Mouse (Mus musculus) MEL (cell line): Measurements from ENCODE around the gene Rffl. TPM values are rescaled to one million over a fixed set of nuclear protein-coding genes. Genes with fewer than 3 reads are reported as not detected.

Experiments used
- DNase-seq: peaks from one replicate; pipeline ENCODE4 v3.0.0; 2011; ENCODE audit warnings: low read depth, low spot score
- H3K27ac ChIP-seq: 2 replicates; pipeline ENCODE4 v1.5.1; 2012; ENCODE audit warnings: low read depth, mild to moderate bottlenecking, control low read depth, low read length, moderate library complexity; ENCODE audit not compliant: control insufficient read depth
- H3K27me3 ChIP-seq, 2 experiments: fragments of 150-350 bp in 1 of 2; sonication (generic) in 1 of 2; 2 replicates each; pipeline ENCODE4 v1.6.1; 2012; ENCODE audit warnings: low read length in 2 of 2, mild to moderate bottlenecking in 2 of 2, improper control_type of control experiment in 1 of 2, moderate library complexity in 1 of 2; ENCODE audit not compliant: insufficient read depth in 2 of 2, control insufficient read depth in 1 of 2
- H3K36me3 ChIP-seq, 2 experiments: 2 replicates each; pipeline ENCODE4 v1.6.1; 2012 to 2014; ENCODE audit warnings: low read length in 2 of 2, improper control_type of control experiment in 1 of 2, inconsistent platforms in 1 of 2, mild to moderate bottlenecking in 1 of 2; ENCODE audit not compliant: insufficient read depth in 2 of 2, control insufficient read depth in 1 of 2
- H3K4me1 ChIP-seq, 2 experiments: fragments of 150-350 bp in 1 of 2; sonication (generic) in 1 of 2; 2 replicates each; pipeline ENCODE4 v1.6.1; 2012; ENCODE audit warnings: low read length in 2 of 2, improper control_type of control experiment in 1 of 2, mild to moderate bottlenecking in 1 of 2; ENCODE audit not compliant: insufficient read depth in 2 of 2, control insufficient read depth in 1 of 2
- H3K4me3 ChIP-seq, 2 experiments: fragments of 150-350 bp in 1 of 2; sonication (generic) in 1 of 2; 2 replicates each; pipeline ENCODE4 v1.5.1; 2012; ENCODE audit warnings: low read depth in 2 of 2, low read length in 2 of 2, mild to moderate bottlenecking in 2 of 2, moderate library complexity in 2 of 2, control low read depth in 1 of 2, improper control_type of control experiment in 1 of 2; ENCODE audit not compliant: control insufficient read depth in 1 of 2, insufficient read depth in 1 of 2
- H3K79me2 ChIP-seq: 2 replicates; pipeline ENCODE4 v1.6.1; 2012; ENCODE audit warnings: mild to moderate bottlenecking, low read length, moderate library complexity; ENCODE audit not compliant: control insufficient read depth, poor library complexity, insufficient read depth
- H3K9ac ChIP-seq: 2 replicates; pipeline ENCODE4 v1.6.1; 2012; ENCODE audit warnings: low read depth, mild to moderate bottlenecking, control low read depth, low read length, moderate library complexity; ENCODE audit not compliant: control insufficient read depth, poor library complexity, severe bottlenecking
- H3K9me3 ChIP-seq: fragments of 150-350 bp; sonication (generic); replicated peaks from 2 replicates; pipeline ENCODE4 v1.6.1; 2012; ENCODE audit warnings: mild to moderate bottlenecking, low read length, improper control_type of control experiment, moderate library complexity; ENCODE audit not compliant: insufficient read depth
- CHD1 ChIP-seq: IDR thresholded peaks from 2 replicates; pipeline ENCODE4 v1.6.1; 2012; ENCODE audit warnings: low read depth, mild to moderate bottlenecking, inconsistent platforms, low read length, improper control_type of control experiment
- CHD2 ChIP-seq: IDR thresholded peaks from 2 replicates; pipeline ENCODE4 v1.6.1; 2011; ENCODE audit warnings: low read length, improper control_type of control experiment
- CTCF ChIP-seq, 3 experiments: IDR thresholded peaks in 2 of 3; conservative IDR thresholded peaks in 1 of 3; 2 replicates each; pipeline ENCODE4 v1.5.1; 2011 to 2012; ENCODE audit warnings: low read length in 3 of 3, low read depth in 2 of 3, mild to moderate bottlenecking in 2 of 3, improper control_type of control experiment in 1 of 3, inconsistent platforms in 1 of 3, mixed read lengths in 1 of 3, moderate library complexity in 1 of 3; ENCODE audit not compliant: control insufficient read depth in 1 of 3, insufficient read depth in 1 of 3, poor library complexity in 1 of 3, severe bottlenecking in 1 of 3
- ELF1 ChIP-seq: IDR thresholded peaks from 2 replicates; pipeline ENCODE4 v1.6.1; 2014; ENCODE audit warnings: low read depth, mild to moderate bottlenecking, inconsistent platforms, low read length, improper control_type of control experiment, moderate library complexity
- EP300 ChIP-seq, 2 experiments: IDR thresholded peaks; 2 replicates each; pipeline ENCODE4 v1.6.1; 2011; ENCODE audit warnings: improper control_type of control experiment in 2 of 2, low read length in 2 of 2, low read depth in 1 of 2, mild to moderate bottlenecking in 1 of 2
- ETS1 ChIP-seq: IDR thresholded peaks from 2 replicates; pipeline ENCODE4 v1.6.1; 2012; ENCODE audit warnings: low read depth, mild to moderate bottlenecking, inconsistent platforms, low read length, improper control_type of control experiment, moderate library complexity
- HCFC1 ChIP-seq: IDR thresholded peaks from 2 replicates; pipeline ENCODE4 v1.6.1; 2012; ENCODE audit warnings: low read depth, mild to moderate bottlenecking, inconsistent platforms, low read length, improper control_type of control experiment, moderate library complexity
- JUND ChIP-seq: IDR thresholded peaks from 2 replicates; pipeline ENCODE4 v1.6.1; 2011; ENCODE audit warnings: low read depth, mild to moderate bottlenecking, improper control_type of control experiment, low read length
- MAFK ChIP-seq: IDR thresholded peaks from 2 replicates; pipeline ENCODE4 v1.6.1; 2011; ENCODE audit warnings: low read depth, mild to moderate bottlenecking, low read length, improper control_type of control experiment, borderline replicate concordance
- MAX ChIP-seq: IDR thresholded peaks from 2 replicates; pipeline ENCODE4 v1.6.1; 2011; ENCODE audit warnings: low read length, improper control_type of control experiment
- MAZ ChIP-seq: IDR thresholded peaks from 2 replicates; pipeline ENCODE4 v1.6.1; 2012; ENCODE audit warnings: low read depth, mild to moderate bottlenecking, inconsistent platforms, low read length, improper control_type of control experiment
- MEF2A ChIP-seq: IDR thresholded peaks from 2 replicates; pipeline ENCODE4 v1.6.1; 2014; ENCODE audit warnings: low read depth, mild to moderate bottlenecking, inconsistent platforms, low read length, improper control_type of control experiment; ENCODE audit not compliant: poor library complexity, insufficient replicate concordance, severe bottlenecking; ENCODE audit errors: extremely low read depth
- MXI1 ChIP-seq: IDR thresholded peaks from 2 replicates; pipeline ENCODE4 v1.6.1; 2011; ENCODE audit warnings: mild to moderate bottlenecking, low read depth, low read length, improper control_type of control experiment
- MYB ChIP-seq: IDR thresholded peaks from 2 replicates; pipeline ENCODE4 v1.6.1; 2011; ENCODE audit warnings: mild to moderate bottlenecking, low read depth, low read length, improper control_type of control experiment
- NRF1 ChIP-seq: IDR thresholded peaks from 2 replicates; pipeline ENCODE4 v1.6.1; 2014; ENCODE audit warnings: low read depth, mild to moderate bottlenecking, inconsistent platforms, low read length, improper control_type of control experiment, moderate library complexity; ENCODE audit not compliant: poor library complexity, insufficient read depth, severe bottlenecking
- POLR2A ChIP-seq, 2 experiments: IDR thresholded peaks; 2 replicates each; pipeline ENCODE4 v1.6.1; 2011 to 2012; ENCODE audit warnings: low read length in 2 of 2, mild to moderate bottlenecking in 2 of 2, control low read depth in 1 of 2, improper control_type of control experiment in 1 of 2, low read depth in 1 of 2, moderate library complexity in 1 of 2; ENCODE audit not compliant: control insufficient read depth in 1 of 2, insufficient read depth in 1 of 2, poor library complexity in 1 of 2
- POLR2AphosphoS2 ChIP-seq: IDR thresholded peaks from 2 replicates; pipeline ENCODE4 v1.6.1; 2011; ENCODE audit warnings: low read length, improper control_type of control experiment
- POLR2AphosphoS5 ChIP-seq: IDR thresholded peaks from 2 replicates; pipeline ENCODE4 v1.6.1; 2012; ENCODE audit warnings: low read depth, borderline replicate concordance, mild to moderate bottlenecking, inconsistent platforms, low read length, moderate library complexity, mixed read lengths
- RCOR1 ChIP-seq: IDR thresholded peaks from 2 replicates; pipeline ENCODE4 v1.6.1; 2012; ENCODE audit warnings: low read depth, mild to moderate bottlenecking, inconsistent platforms, low read length, improper control_type of control experiment
- SIN3A ChIP-seq: IDR thresholded peaks from 2 replicates; pipeline ENCODE4 v1.6.1; 2012; ENCODE audit warnings: low read length, improper control_type of control experiment, inconsistent platforms
- TAL1 ChIP-seq: IDR thresholded peaks from 2 replicates; pipeline ENCODE4 v1.6.1; 2012; ENCODE audit warnings: mild to moderate bottlenecking, inconsistent platforms, low read length, moderate library complexity, mixed read lengths
- UBTF ChIP-seq: IDR thresholded peaks from 2 replicates; pipeline ENCODE4 v1.6.1; 2012; ENCODE audit warnings: low read depth, mild to moderate bottlenecking, inconsistent platforms, low read length, improper control_type of control experiment, moderate library complexity, borderline replicate concordance; ENCODE audit not compliant: insufficient read depth
- USF1 ChIP-seq: IDR thresholded peaks from 2 replicates; pipeline ENCODE4 v1.6.1; 2014; ENCODE audit warnings: low read depth, mild to moderate bottlenecking, inconsistent platforms, low read length, improper control_type of control experiment, moderate library complexity
- ZKSCAN1 ChIP-seq: IDR thresholded peaks from 2 replicates; pipeline ENCODE4 v1.6.1; 2012; ENCODE audit warnings: low read depth, mild to moderate bottlenecking, inconsistent platforms, low read length, improper control_type of control experiment, moderate library complexity
- polyA plus RNA-seq, 2 experiments: library from polyadenylated mRNA; stranded (reverse) in 1 of 2; unstranded in 1 of 2; fragments of >175 nt in 1 of 2; fragments of >200 nt in 1 of 2; gene quantifications; 2 replicates each; pipeline versions ENCODE4 v1.2.1 to v1.2.4; 2012; ENCODE audit warnings: low replicate concordance in 2 of 2, low read depth in 1 of 2; ENCODE audit not compliant: insufficient read length in 2 of 2, insufficient read depth in 1 of 2, missing spikeins in 1 of 2
- total RNA-seq: library from RNA; depleted of rRNA; stranded (reverse); fragments of 300-350 nt; gene quantifications from 2 replicates; pipeline ENCODE4 v1.2.3, GENCODE M21; 2012

Rffl gene
- total and polyA plus RNA-seq, 3 experiments = 15.2 to 17.8 TPM; not detected in 1

DNA sequence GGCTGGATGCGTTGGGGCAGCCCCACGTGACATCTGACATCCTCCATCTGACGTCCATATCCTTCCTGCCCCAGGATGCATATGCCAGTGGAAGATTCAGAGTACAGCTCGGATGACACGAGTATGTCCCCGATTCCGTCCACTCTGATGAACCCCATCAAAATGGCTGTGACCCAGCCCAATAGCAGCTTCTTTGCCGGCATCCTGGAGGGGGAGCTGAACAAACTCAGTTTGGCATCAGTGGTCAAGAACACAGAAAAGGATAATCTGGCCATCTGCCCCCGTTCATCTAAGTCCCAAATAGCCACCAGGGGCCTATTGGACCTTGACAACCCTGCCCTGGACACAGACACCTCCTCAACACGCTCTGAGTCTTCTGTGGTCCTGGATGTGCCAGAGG is 26.5 kb upstream of the Rffl start:
- Histone ChIP-seq H3K36me3 (peaks cover 0 to 2% of the 10 kb centered on the region in 2 experiments; a peak in 1 of 4 replicates), H3K79me2 (no peaks in the 10 kb centered on the region), H3K9ac (no peak overlapping the region), H3K9me3 (no peaks in the 10 kb centered on the region), H3K4me3 (no peak overlapping the region), H3K27ac (no peak overlapping the region), H3K4me1 (no peaks in the 10 kb centered on the region), H3K27me3 (no peaks in the 10 kb centered on the region)
- DNase-seq = no peak
- TF ChIP-seq ZKSCAN1 (no peak), CTCF (IDR thresholded peaks at IDR 0.05 in 2 of 3, conservative IDR thresholded peaks at IDR 0.05 in 1 of 3; ENCODE audit: control insufficient read depth in 1 of 3, insufficient read depth in 1 of 3, low read depth in 2 of 3, low read length in 3 of 3, poor library complexity in 1 of 3, severe bottlenecking in 1 of 3) (no peak), TAL1 (no peak), RCOR1 (no peak), MAFK (no peak), MXI1 (no peak), UBTF (no peak), EP300 (IDR thresholded peaks at IDR 0.05; ENCODE audit: low read depth in 1 of 2, low read length in 2 of 2) (no peak), MEF2A (no peak), JUND (no peak), CHD2 (no peak), POLR2AphosphoS2 (no peak), NRF1 (no peak), SIN3A (no peak), MAX (no peak), MAZ (no peak), ELF1 (no peak), HCFC1 (no peak)

DNA sequence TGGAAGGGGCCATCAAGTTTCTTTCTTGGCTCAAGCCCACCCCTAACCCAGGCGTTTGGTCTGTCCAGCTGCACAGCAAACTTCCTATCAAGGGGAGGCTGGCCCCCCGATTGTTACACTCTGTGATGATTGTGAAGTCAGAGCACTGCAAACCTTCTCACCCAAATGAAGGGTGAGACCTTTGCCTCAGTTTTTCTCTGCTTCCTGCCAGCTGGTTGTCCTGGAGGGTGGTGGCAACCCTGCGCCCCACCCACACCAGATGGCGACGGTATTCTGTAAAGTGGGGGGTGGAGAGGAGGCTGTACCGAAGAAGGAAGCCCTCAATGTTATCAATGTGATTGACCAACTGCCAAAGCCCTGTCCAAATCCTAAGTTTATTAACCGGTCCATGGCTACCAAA is 20.9 kb upstream of the Rffl start, which contains the start of gene Fndc8:
Gene Fndc8 (plus strand): TSS at position 189 of the 400 bp plus-strand sequence.
- no peaks in the 10 kb centered on the region for H3K9me3 ChIP-seq
- H3K36me3 ChIP-seq = peaks cover 0 to 8% of the 10 kb centered on the region in 2 experiments; a peak in 2 of 4 replicates
- H3K27ac ChIP-seq = no peak within 1 kb of the TSS
- H3K4me1 ChIP-seq = peaks cover 6 to 10% of the 10 kb centered on the region in 2 experiments; a peak in 3 of 4 replicates
- no peak for DNase-seq
- no peaks in the 10 kb centered on the region for H3K27me3 ChIP-seq
- no peak within 1 kb of the TSS for H3K9ac ChIP-seq
- H3K4me3 ChIP-seq = no peak within 1 kb of the TSS
- TF ChIP-seq CHD1 = no peak
- TF ChIP-seq POLR2AphosphoS5 = no peak
- TF ChIP-seq USF1 = no peak
- no peak for TF ChIP-seq ETS1
- TF ChIP-seq POLR2A (IDR thresholded peaks at IDR 0.05; ENCODE audit: control insufficient read depth in 1 of 2, insufficient read depth in 1 of 2, low read depth in 1 of 2, low read length in 2 of 2, poor library complexity in 1 of 2) = no peak
- TF ChIP-seq MYB = no peak
- peaks cover 9% of the 10 kb centered on the region for H3K79me2 ChIP-seq
